Mouse (Mus musculus) heart, postnatal 0 days (tissue): ENCODE results near the gene Cggbp1. TPM values are rescaled to one million over a fixed set of nuclear protein-coding genes. Genes with fewer than 3 reads are reported as not detected.

Experiments used
- ATAC-seq: fragments of 200-750 bp; cut with Nextera tagmentation; 2 replicates; pipeline ENCODE4 v1.8.0; 2017; ENCODE audit warnings: low read depth, moderate number of reproducible peaks, moderate library complexity; ENCODE audit not compliant: insufficient read depth
- DNase-seq: peaks from one replicate; pipeline ENCODE4 v3.0.0-alpha.2; 2016; ENCODE audit warnings: low spot score
- H3K27ac ChIP-seq: fragments of 300-500 bp; sonication (generic); 2 replicates; pipeline ENCODE4 v1.5.1; 2014; ENCODE audit warnings: low read depth, mild to moderate bottlenecking
- H3K27me3 ChIP-seq: fragments of 300-500 bp; sonication (generic); 2 replicates; pipeline ENCODE4 v1.6.1; 2014; ENCODE audit warnings: low read length, mixed read lengths; ENCODE audit not compliant: control insufficient read depth, insufficient read depth
- H3K36me3 ChIP-seq: fragments of 300-500 bp; sonication (generic); replicated peaks from 2 replicates; pipeline ENCODE4 v1.6.1; 2014; ENCODE audit warnings: low read length, mixed read lengths; ENCODE audit not compliant: control insufficient read depth, insufficient read depth
- H3K4me1 ChIP-seq: fragments of 300-500 bp; sonication (generic); 2 replicates; pipeline ENCODE4 v1.6.1; 2014; ENCODE audit warnings: antibody characterized with exemption; ENCODE audit not compliant: control insufficient read depth, insufficient read depth
- H3K4me2 ChIP-seq: fragments of 300-500 bp; sonication (generic); 2 replicates; pipeline ENCODE4 v1.6.1; 2014; ENCODE audit warnings: low read depth, mild to moderate bottlenecking, low read length, moderate library complexity
- H3K4me3 ChIP-seq: fragments of 300-500 bp; sonication (generic); 2 replicates; pipeline ENCODE4 v1.5.1; 2014; ENCODE audit warnings: low read depth, low read length
- H3K9ac ChIP-seq: fragments of 300-500 bp; sonication (generic); replicated peaks from 2 replicates; pipeline ENCODE4 v1.6.1; 2014; ENCODE audit warnings: low read depth, low read length, mixed read lengths
- H3K9me3 ChIP-seq: fragments of 300-500 bp; sonication (generic); replicated peaks from 2 replicates; pipeline ENCODE4 v1.6.1; 2016; ENCODE audit warnings: low read length; ENCODE audit not compliant: control insufficient read depth
- CTCF ChIP-seq: IDR thresholded peaks from 2 replicates; pipeline ENCODE4 v1.5.1; 2016; ENCODE audit warnings: antibody characterized with exemption, control low read depth, low read depth
- EP300 ChIP-seq: IDR thresholded peaks from 2 replicates; pipeline ENCODE4 v1.6.1; 2016; ENCODE audit warnings: antibody characterized with exemption, low read depth
- WGBS: fragments of 180-500 bp; shearing (Covaris S2); extraction: QIAGEN DNeasy Blood & Tissue Kit; methylation state at CpG from one replicate; pipeline ENCODE4 v1.1.7; 2014; 5-methylcytosine and 5-hydroxymethylcytosine counted together
- polyA plus RNA-seq: library from polyadenylated mRNA; unstranded; fragments of >200 nt; fragmentation: Nextera tagmentation; extraction: Ambion mirVana; gene quantifications from 2 replicates; pipeline ENCODE4 v1.2.1, GENCODE M21; 2015
- total RNA-seq: library from RNA; depleted of rRNA; stranded (reverse); fragments of >200 nt; gene quantifications from 2 replicates; pipeline ENCODE4 v1.2.3, GENCODE M21; 2014; ENCODE audit warnings: low replicate concordance

Gene Cggbp1
- total and polyA plus RNA-seq, 2 experiments from 2014 or later = 29.5 to 29.6 TPM

GRCm38 (mm10) chr16:64830291-64830690, 21.5 kb upstream of the Cggbp1 start:
- no peak for TF ChIP-seq EP300
- no peak for TF ChIP-seq CTCF
- ATAC-seq (no peak), DNase-seq (no peak)
- Histone ChIP-seq H3K27ac (no peak overlapping the region), H3K9ac (no peak overlapping the region), H3K4me1 (0 out of 2 replicates have a peak, but pooled peaks cover 4% of the 10 kb centered on the region), H3K9me3 (no peaks in the 10 kb centered on the region), H3K36me3 (peaks cover 17% of the 10 kb centered on the region), H3K4me3 (no peak overlapping the region), H3K27me3 (no peaks in the 10 kb centered on the region), H3K4me2 (no peak overlapping the region)
- whole genome bisulfite sequencing = 61% methylated on average over 15 of the region's 15 CpGs

- TF ChIP-seq CTCF (no peak), EP300 (no peak)
- no peak overlapping the region for H3K9ac ChIP-seq
- H3K9me3 ChIP-seq = no peaks in the 10 kb centered on the region
- DNase-seq (no peak), ATAC-seq (no peak)
- H3K4me1 ChIP-seq = 0 out of 2 replicates have a peak, but pooled peaks cover 6% of the 10 kb centered on the region
- 59% methylated on average over 1 of the region's 1 CpGs for WGBS
- H3K4me2 ChIP-seq = no peak overlapping the region
- H3K36me3 ChIP-seq = no peaks in the 10 kb centered on the region
- no peak overlapping the region for H3K4me3 ChIP-seq
- no peak overlapping the region for H3K27ac ChIP-seq
- H3K27me3 ChIP-seq = no peaks in the 10 kb centered on the region
Measured at GRCm38 (mm10) chr16:64835996-64836545, 15.7 kb upstream of the Cggbp1 start.

GRCm38 (mm10) chr16:64836709-64837108, 15.1 kb upstream of the Cggbp1 start:
- H3K4me3 ChIP-seq = no peak overlapping the region
- no peaks in the 10 kb centered on the region for H3K27me3 ChIP-seq
- DNase-seq = no peak
- 76% methylated on average over 2 of the region's 2 CpGs for WGBS
- no peaks in the 10 kb centered on the region for H3K9me3 ChIP-seq
- no peak for ATAC-seq
- no peak overlapping the region for H3K27ac ChIP-seq
- H3K9ac ChIP-seq = no peak overlapping the region
- 0 out of 2 replicates have a peak, but pooled peaks cover 3% of the 10 kb centered on the region for H3K4me1 ChIP-seq
- TF ChIP-seq EP300 = no peak
- TF ChIP-seq CTCF = no peak
- no peak overlapping the region for H3K4me2 ChIP-seq
- H3K36me3 ChIP-seq = no peaks in the 10 kb centered on the region

GRCm38 (mm10) chr16:64841481-64842373, 10.1 kb upstream of the Cggbp1 start:
- H3K4me3 ChIP-seq = no peak overlapping the region
- WGBS = 81% methylated on average over 5 of the region's 5 CpGs
- no peaks in the 10 kb centered on the region for H3K9me3 ChIP-seq
- no peaks in the 10 kb centered on the region for H3K27me3 ChIP-seq
- DNase-seq = no peak
- no peak overlapping the region for H3K4me2 ChIP-seq
- no peak overlapping the region for H3K9ac ChIP-seq
- TF ChIP-seq EP300 (no peak), CTCF (no peak)
- H3K4me1 ChIP-seq = 0 out of 2 replicates have a peak, but pooled peaks cover 3% of the 10 kb centered on the region
- ATAC-seq = no peak
- no peak overlapping the region; the same call in 1 of the 2 replicates for H3K27ac ChIP-seq
- no peaks in the 10 kb centered on the region for H3K36me3 ChIP-seq

- Histone ChIP-seq H3K4me2 (no peak overlapping the region), H3K27me3 (no peaks in the 10 kb centered on the region), H3K4me1 (0 out of 2 replicates have a peak, but pooled peaks cover 3% of the 10 kb centered on the region), H3K9me3 (no peaks in the 10 kb centered on the region), H3K9ac (no peak overlapping the region), H3K27ac (no peak overlapping the region), H3K4me3 (no peak overlapping the region), H3K36me3 (no peaks in the 10 kb centered on the region)
- no peak for DNase-seq
- no peak for TF ChIP-seq CTCF
- no peak for TF ChIP-seq EP300
- WGBS = 96% methylated on average over 3 of the region's 3 CpGs
- ATAC-seq = no peak
Measured at GRCm38 (mm10) chr16:64842374-64842729, 9.4 kb upstream of the Cggbp1 start.
